Mouse (Mus musculus) stomach, embryonic 14.5 days (tissue): Measurements from ENCODE around the gene Dupd1. TPM values are rescaled to one million over a fixed set of nuclear protein-coding genes. Genes with fewer than 3 reads are reported as not detected.

ENCODE experiments used
- ATAC-seq: fragments of 200-750 bp; cut with Nextera tagmentation; 2 replicates; pipeline ENCODE4 v1.8.0; 2017; ENCODE audit warnings: low read depth, moderate TSS enrichment; ENCODE audit not compliant: insufficient number of reproducible peaks, insufficient read depth, low FRiP score
- H3K27ac ChIP-seq: fragments of 300-500 bp; sonication (generic); 2 replicates; pipeline ENCODE4 v1.5.1; 2014; ENCODE audit warnings: mild to moderate bottlenecking, low read length, moderate library complexity, mixed read lengths
- H3K27me3 ChIP-seq: fragments of 300-500 bp; sonication (generic); 2 replicates; pipeline ENCODE4 v1.6.1; 2014; ENCODE audit warnings: low read length, control low read depth, mixed read lengths; ENCODE audit not compliant: control insufficient read depth, insufficient read depth
- H3K36me3 ChIP-seq: fragments of 300-500 bp; sonication (generic); 2 replicates; pipeline ENCODE4 v1.6.1; 2014; ENCODE audit warnings: mild to moderate bottlenecking, control low read depth, low read length, moderate library complexity, mixed read lengths; ENCODE audit not compliant: control insufficient read depth, insufficient read depth
- H3K4me1 ChIP-seq: fragments of 300-500 bp; sonication (generic); 2 replicates; pipeline ENCODE4 v1.6.1; 2014; ENCODE audit warnings: low read length, control low read depth, mixed read lengths; ENCODE audit not compliant: control insufficient read depth, insufficient read depth
- H3K4me2 ChIP-seq: fragments of 300-500 bp; sonication (generic); replicated peaks from 2 replicates; pipeline ENCODE4 v1.6.1; 2014; ENCODE audit warnings: low read depth, low read length, control low read depth
- H3K4me3 ChIP-seq: fragments of 300-500 bp; sonication (generic); 2 replicates; pipeline ENCODE4 v1.5.1; 2014; ENCODE audit warnings: low read depth, low read length, control low read depth
- H3K9ac ChIP-seq: fragments of 300-500 bp; sonication (generic); replicated peaks from 2 replicates; pipeline ENCODE4 v1.6.1; 2014; ENCODE audit warnings: low read depth, mild to moderate bottlenecking, control low read depth, low read length, moderate library complexity, mixed read lengths
- H3K9me3 ChIP-seq: fragments of 300-500 bp; sonication (generic); 2 replicates; pipeline ENCODE4 v1.6.1; 2016; ENCODE audit warnings: low read depth, low read length, control low read depth; ENCODE audit not compliant: control insufficient read depth
- WGBS: fragments of 180-500 bp; shearing (Covaris S2); extraction: QIAGEN DNeasy Blood & Tissue Kit; methylation state at CpG from one replicate; pipeline ENCODE4 v1.1.7; 2014; 5-methylcytosine and 5-hydroxymethylcytosine counted together
- polyA plus RNA-seq: library from polyadenylated mRNA; unstranded; fragments of >200 nt; fragmentation: Nextera tagmentation; extraction: Ambion mirVana; gene quantifications from 2 replicates; pipeline ENCODE4 v1.2.1, GENCODE M21; 2014

Gene Dupd1
- polyA plus RNA-seq, 1 experiment from 2014 or later: not detected

DNA sequence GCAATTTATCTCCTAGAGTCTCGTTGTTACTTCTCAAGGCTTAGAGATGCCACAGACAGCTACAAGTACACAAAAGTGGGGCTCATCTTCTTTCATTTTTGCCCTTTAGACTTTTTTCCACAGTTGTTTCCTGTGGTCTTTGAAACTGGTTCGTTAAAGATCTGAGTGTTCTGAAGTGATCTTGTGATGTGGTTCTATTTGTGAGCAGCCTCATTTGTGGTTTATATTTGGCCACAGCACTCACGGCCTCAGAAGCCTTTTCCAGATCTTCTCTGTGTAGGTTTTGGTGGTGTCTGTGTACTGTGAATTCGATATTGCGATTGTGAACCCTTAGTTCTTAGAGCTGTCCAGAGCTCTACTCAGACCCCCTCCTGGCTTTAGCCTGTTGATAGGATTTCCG, 77.8 kb downstream of the Dupd1 start:
- no peak overlapping the region for H3K4me3 ChIP-seq
- no peak for ATAC-seq

DNA sequence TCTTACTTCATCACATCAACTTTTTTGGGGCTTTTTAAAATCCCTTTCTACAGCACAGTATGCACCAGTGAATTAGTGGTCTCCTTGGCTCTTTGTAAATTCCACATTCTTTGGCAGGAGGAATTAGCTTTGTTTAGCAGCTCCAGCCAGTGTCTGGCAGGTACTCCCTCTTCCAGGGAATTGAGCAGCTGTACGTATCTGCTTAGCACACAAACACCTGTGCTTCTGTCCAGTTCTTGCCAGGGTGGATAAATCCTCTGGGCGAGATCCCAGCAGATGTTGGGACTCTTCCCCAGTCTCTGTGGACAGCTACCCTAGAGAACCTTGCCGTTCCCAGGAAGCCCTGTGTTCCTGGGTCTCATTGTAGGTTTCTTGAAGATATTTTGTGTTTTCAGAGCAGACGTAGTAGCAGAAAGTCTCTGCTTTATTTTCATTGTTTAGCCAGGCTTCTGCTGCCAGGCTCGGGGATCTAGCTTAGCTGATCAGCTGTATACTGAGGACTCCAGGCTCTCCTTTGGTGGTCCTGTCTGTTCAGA, 82.6 kb downstream of the Dupd1 start:
- H3K4me3 ChIP-seq: no peak overlapping the region
- peaks cover 35% of the 10 kb centered on the region for H3K36me3 ChIP-seq
- no peak overlapping the region for H3K9ac ChIP-seq
- no peak overlapping the region; the same call in 1 of the 2 replicates for H3K27ac ChIP-seq
- 41% methylated on average over 5 of the region's 5 CpGs for WGBS
- no peak for ATAC-seq
- peaks cover 14% of the 10 kb centered on the region; the same call in 1 of the 2 replicates for H3K4me1 ChIP-seq
- H3K4me2 ChIP-seq: no peak overlapping the region
- H3K27me3 ChIP-seq: no peaks in the 10 kb centered on the region
- no peaks in the 10 kb centered on the region for H3K9me3 ChIP-seq

More for the DNA sequence above, 77.8 kb downstream of the Dupd1 start:
- peaks cover 14% of the 10 kb centered on the region; the same call in 1 of the 2 replicates for H3K4me1 ChIP-seq
- H3K4me2 ChIP-seq: no peak overlapping the region
- H3K9ac ChIP-seq: no peak overlapping the region
- H3K36me3 ChIP-seq: peaks cover 18% of the 10 kb centered on the region
- 79% methylated on average over 6 of the region's 6 CpGs for WGBS
- H3K9me3 ChIP-seq: no peaks in the 10 kb centered on the region
- no peak overlapping the region for H3K27ac ChIP-seq
- H3K27me3 ChIP-seq: no peaks in the 10 kb centered on the region

Other genes with a start within 250 kb of the Dupd1 start
- 28.3 and 32.3 TPM in 2 replicates for gene Kat6b, start 233.1 kb downstream of the Dupd1 start, polyA plus RNA-seq
- 13.8 and 15.0 TPM in 2 replicates for gene Samd8, start 36.0 kb upstream of the Dupd1 start, polyA plus RNA-seq
- not detected in 2 replicates for gene Dusp13, start 36.6 kb upstream of the Dupd1 start, polyA plus RNA-seq
- gene Vdac2, start 110.7 kb upstream of the Dupd1 start, polyA plus RNA-seq: 271 and 278 TPM in 2 replicates
- gene Comtd1, start 134.4 kb upstream of the Dupd1 start, polyA plus RNA-seq: 25.8 and 29.8 TPM in 2 replicates